Mouse (Mus musculus) urinary bladder, adult 2 months (tissue): ENCODE data around the gene Plrg1. TPM values are rescaled to one million over a fixed set of nuclear protein-coding genes. Genes with fewer than 3 reads are reported as not detected.

Experiments used
- DNase-seq: peaks from one replicate; pipeline ENCODE4 v3.0.0; 2022; ENCODE audit warnings: low spot score
- polyA plus RNA-seq: library from polyadenylated mRNA; depleted of rRNA; stranded (reverse); fragments of >200 nt; gene quantifications from 2 replicates; pipeline ENCODE4 v1.2.3, GENCODE M21; 2012; rRNA removed

Plrg1 gene
- 47.6 and 52.4 TPM in 2 replicates for polyA plus RNA-seq

DNA sequence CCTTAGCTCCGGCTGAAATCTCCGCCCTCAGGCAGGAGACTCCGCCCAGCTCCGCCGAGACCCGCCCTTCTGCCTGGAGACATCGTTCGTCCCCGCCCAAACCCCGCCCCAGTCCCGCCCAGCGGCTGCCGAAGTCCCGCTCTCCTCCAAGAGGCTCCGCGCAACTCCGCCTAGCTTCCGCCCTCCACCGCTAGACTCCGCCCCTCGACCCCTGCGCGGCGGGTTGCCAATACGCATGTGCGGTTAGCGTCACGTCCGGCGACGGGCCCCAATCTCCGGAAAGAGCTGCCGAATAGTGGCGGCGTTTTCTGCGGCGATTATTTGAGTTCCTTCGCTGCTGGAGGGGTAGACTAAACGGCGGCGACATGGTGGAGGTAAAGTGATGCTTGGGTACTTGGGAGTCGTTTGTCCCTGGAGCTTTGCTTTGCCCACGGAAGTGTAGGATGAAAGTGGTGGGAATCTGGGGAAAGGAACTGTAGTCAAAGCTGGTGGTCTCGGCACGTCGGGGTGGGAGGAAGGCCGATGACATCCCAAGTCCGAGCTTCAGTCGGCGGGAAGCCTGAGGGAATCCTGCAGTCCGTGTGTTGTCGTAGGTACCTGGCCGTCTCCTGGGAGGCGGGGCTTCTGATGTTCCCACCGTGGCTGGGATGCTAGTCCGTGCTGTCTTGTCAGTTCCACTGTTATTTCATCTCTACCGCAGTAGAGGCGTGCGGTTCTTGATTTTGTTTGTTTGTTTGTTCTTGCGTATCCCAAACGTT, at the start of gene Plrg1:
Gene Plrg1, plus strand, starts transcription at position 242 of the 758 bp plus-strand sequence.
- peak; percentile 96 for DNase-seq

DNA sequence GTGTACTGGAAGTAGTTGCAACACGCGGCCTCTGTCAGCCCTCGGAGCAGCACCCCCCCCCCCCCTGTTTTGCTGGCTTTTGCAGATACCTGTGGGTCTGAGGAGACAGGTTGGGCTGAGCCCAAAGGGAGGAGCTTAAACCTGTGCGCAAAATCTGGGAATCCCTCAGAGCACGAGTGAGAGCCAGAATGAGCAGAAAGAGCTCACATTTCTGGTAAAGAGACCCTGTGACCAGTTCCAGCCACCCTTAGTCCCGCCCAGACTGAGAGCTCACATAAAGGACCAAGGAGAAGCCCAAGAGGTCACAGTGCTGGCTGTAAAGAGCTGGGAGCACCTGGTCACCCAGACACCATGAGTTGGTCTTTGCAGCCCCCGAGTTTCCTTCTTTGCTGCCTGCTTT, 47.8 kb upstream of the Plrg1 start, which contains the start of gene Fgg:
Gene Fgg, plus strand, starts transcription at position 168 of the 400 bp plus-strand sequence.
- no peak for DNase-seq

DNA sequence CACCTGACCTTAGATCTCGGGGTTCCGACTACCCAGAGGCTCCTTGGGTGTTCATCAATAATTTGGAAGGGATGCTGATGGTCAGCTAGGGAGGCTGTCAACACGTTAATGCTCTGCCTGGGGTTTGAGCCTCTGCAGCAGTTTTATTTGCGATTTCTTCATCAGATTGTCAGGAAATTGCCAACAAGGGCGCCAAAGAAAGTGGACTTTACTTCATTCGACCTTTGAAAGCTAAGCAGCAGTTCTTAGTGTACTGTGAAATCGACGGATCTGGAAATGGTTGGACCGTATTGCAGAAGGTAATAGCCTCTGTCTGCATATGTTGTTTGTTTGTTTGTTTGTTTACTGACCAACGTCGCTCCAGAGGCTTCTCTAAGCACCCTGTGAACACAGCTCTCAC, 45.0 kb upstream of the Plrg1 start:
- no peak for DNase-seq

DNA sequence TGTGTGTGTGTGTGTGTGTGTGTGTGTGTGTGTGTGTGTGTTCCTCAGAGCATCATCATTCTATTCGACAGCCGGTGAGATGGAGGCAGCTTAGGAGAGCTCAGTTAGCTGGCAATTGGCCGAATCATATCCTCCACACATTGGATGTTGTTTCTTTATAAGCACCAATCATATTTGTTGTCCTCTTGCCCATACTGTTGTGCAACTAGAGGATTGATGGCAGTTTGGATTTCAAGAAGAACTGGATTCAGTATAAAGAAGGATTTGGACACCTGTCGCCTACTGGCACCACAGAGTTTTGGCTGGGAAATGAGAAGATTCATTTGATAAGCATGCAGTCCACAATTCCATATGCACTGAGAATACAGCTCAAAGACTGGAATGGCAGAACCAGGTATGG, 44.2 kb upstream of the Plrg1 start:
- no peak for DNase-seq

DNA sequence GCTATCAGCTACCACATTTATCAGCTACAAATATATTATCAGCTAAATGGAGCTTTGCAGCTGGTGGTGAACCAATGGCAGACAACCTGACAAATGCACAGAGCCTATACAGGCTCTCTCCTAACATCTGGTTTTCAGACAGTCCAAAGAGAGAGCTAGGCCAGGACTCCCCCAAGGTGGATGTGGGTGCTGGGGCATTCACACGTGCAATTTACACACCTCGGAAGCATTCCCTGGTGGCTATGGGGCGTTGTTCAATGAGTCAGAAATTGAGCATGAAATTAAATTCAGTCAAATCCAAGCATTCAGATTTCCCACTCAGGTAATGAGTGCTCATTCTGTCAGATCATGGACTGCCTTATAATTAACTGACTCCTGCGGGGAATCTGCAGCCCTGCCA, 43.8 kb upstream of the Plrg1 start:
- no peak for DNase-seq

DNA sequence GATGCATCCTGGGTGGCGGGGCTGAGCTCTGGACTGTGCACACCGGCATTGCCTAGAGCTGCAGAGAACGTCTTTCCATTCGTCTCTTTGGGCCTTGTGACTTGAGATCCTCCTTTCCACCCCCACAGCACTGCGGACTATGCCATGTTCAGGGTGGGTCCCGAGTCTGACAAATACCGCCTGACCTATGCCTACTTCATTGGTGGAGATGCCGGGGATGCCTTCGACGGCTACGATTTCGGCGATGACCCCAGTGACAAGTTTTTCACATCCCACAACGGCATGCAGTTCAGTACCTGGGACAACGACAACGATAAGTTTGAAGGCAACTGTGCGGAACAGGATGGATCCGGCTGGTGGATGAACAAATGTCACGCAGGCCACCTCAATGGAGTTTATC, 42.7 kb upstream of the Plrg1 start:
- DNase-seq = no peak

DNA sequence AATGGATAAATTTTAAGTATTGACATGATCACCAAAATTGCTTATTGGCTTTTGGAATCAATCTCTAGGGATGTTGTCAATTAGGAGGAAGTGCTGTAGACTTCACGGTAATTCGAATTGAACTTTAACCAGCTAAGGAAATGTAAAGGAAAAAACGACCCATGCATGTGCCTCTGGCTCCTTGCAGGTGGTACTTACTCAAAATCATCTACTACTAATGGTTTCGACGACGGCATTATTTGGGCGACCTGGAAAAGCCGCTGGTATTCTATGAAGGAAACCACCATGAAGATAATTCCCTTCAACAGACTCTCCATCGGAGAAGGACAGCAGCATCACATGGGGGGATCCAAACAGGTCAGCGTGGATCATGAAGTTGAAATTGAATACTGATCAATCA, 41.4 kb upstream of the Plrg1 start:
- no peak for DNase-seq

DNA sequence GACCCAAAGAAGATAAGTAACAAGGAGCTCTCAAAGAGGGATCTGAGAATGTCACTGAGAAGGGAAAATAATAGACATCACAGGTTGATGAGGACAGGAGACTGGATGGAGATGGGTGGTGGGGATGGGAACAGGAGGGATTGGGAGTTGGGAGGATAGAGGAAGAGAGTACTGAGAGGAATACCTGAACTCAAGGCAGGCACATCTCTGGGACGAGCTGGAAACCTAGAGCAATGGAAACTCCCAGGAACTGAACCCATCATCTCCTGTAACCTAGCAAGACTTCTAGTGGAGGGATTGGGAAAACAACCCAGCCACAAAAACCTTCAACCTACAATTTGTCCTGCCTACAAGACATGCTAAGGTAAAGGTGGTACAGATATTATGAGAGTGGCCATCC, 39.1 kb upstream of the Plrg1 start:
- DNase-seq = no peak

DNA sequence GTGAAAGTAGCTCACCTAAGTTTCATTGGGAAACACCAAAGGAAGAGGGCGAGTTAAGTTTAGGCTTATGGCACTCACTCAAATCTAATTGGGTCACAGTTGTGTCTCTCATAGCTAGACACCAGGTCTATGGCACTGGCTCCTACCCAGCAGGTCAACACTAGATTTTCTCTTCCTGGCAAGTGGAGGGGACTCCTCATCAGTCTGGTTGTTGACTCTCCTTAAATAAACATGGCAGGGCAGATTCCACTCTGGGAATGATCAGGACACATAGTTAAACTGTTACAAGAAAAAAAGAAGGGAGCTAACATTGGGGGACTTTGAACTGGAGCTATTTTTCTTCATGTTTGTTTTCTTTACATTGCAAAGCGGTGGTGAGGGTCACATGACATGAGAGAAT, 34.9 kb upstream of the Plrg1 start:
- no peak for DNase-seq

DNA sequence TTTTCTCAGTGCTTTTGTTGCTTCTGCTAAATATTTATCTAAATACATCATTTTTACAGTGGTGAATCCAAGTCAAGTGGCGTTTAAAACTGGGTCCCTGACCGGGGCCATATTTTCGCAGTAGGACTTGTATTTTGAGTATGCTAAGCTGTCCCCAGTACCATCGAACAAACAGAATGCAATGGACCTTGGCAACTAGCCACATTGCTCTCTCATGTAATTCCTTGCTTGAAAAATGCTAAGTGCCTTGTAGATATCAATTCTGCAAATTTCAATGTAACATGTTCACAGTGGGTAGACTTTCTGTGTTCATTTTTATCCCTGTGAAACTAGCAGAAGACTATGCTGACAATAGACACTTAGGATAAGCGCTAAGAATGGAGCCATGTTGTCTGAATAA, 34.1 kb upstream of the Plrg1 start:
- DNase-seq = no peak

DNA sequence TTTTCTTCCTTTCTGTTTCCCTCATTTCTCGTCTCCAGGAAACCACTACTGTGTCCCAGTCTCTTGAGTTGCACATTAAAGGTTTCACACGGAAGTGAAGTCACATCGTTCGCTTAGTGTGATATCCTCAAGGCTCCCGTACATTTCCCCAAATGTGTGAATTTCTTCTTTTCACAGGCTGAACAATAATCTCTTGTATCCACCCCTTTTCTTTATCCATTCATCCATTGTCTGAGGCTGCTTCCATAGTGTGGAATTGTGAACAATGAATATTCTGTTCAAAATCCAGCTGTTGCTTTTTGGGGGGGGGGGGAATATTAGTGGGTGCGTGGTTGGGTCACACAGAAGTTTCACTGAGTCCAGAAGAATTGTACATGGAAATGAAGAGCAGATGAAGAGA, 30.3 kb upstream of the Plrg1 start:
- DNase-seq = no peak

DNA sequence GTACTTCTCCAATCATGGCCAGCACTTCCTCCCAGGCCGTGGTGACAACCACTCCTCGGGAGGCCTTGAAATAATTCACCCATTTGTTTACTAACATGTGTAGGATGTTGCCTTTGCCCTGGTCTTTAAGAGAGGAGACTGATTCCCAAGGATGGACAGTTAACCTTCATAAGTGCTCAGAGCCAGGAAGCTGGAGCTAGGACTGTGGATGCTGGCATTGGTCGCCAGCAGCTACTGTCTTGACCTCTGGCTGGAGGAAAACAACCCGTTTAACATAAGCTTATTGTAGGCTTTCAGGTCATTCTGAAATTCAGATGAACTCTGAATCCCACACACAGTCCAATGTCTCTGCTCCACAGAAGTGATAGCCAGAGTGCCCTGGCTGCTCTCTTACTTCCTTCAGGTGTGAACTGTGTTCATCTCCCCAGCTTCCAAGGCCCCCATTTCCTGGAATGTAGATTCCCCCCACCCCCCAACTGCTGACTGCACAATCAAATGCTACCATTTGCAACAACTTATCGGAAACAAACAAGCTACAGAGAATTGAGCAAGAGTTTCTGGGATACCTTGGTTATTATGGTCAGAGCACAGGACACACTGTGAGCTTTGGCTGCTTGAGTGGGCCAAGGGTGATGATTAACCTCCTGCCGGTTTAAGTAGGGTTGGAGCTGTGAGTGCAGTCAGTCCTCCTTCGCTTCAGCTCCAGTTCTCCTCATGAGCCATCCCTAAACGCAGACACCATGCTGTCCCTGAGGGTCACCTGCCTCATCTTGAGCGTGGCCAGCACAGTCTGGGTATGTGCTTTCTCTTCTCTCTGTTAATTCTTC, 29.6 kb upstream of the Plrg1 start, which contains the start of gene Fga:
Gene Fga, plus strand, starts transcription at position 602 of the 827 bp plus-strand sequence.
- DNase-seq = no peak

DNA sequence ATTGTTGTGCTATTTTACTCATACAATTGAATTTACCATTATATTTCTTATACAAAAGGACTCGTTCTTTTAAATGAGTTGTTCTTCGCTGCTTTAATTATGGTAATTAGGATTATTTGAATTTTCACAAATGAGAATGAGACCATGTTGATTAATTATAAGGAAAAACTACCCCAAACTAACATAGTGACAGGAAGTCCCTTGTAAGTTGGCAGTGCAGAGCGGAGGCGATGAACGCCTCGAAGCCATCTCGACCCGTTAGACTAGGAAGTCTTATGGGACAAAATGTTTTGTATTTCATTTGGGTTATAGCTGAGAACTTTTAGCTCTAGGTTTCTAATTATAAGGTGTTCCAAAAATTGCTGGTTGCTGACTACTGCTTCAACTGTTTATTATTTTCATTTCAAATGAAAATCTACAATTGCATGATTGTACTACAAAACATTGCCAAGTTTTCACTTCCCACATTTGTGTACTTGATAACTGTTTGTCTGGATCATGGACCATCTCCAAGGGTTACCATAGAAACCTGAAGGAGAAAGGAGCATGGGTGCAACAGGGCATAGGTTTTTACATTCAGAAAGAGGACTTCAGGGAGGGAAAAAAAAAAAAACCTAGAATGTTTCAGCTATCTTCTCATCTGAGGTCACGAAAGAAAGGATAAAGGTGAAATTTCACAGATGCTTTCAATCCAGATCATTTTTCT, 27.6 kb upstream of the Plrg1 start:
- no peak for DNase-seq

DNA sequence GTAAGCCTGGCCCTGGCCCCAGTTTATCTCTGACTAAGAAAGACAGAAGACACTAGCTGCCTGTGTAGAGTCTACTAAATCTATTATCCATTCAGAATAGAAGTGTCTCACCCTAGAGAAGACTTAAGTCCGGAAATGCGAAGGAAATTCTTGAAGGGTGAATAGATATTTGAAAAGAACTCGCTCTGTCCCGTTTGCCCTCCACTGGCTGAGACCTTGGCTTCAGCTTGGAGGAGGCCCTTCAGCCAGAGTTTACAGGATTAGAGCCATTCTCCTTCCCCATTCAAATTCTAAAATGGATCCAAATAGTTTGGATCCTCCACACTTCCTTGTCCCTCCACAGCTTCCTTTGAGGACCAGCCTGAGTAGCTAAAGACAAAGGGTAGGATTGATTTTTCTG, 25.0 kb upstream of the Plrg1 start:
- DNase-seq = no peak

DNA sequence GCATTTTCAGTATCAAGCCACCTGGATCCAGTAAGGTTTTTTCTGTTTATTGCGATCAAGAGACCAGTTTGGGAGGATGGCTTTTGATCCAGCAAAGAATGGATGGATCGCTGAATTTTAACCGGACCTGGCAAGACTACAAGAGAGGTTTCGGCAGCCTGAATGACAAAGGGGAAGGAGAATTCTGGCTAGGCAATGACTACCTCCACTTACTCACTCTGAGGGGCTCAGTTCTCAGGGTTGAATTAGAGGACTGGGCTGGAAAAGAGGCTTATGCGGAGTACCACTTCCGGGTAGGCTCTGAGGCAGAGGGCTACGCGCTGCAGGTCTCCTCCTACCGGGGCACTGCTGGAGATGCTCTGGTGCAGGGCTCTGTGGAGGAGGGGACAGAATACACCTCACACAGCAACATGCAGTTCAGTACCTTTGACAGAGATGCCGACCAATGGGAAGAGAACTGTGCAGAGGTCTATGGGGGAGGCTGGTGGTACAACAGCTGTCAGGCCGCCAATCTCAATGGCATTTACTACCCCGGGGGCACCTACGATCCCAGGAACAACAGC, 22.5 kb upstream of the Plrg1 start:
- DNase-seq = no peak

DNA sequence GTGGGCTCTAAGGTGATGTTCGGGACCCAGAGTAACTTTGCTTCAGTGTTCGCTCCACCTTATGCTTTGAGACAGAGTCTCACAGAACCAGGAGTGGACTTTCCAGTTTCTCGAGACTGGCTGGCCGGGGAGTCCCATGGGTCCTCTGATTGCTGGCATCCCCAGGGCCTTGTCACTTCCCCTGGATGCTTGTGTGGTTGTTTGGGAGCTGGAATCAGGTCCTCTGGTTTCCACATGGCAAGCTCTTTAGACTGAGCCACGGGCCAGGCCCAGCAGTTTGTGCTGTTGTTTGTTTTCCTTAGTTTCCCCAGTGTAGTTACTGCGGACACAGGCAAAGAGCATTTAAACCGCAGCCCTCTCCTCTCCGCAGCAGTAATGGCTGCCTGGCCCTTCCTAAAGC, 21.5 kb upstream of the Plrg1 start:
- DNase-seq = no peak

DNA sequence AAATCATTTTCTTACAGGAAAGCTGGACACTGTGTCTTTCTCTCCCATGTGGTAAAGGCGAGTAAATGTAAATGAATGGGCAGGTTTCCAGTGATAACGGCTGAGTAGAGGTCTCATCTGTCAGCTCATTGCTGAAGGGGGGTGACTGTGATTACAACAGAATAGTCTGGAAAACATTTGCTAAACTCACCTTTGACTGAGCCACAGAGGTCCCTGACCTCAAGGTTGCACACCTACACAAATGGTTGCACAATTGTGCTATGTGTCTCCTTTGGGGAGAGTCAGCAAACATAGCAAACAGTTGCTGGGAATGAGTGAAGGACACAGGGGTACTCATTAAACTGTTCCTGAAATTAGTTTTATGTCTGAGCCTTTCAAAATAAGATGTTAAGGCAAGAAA, 16.5 kb upstream of the Plrg1 start:
- DNase-seq = no peak

DNA sequence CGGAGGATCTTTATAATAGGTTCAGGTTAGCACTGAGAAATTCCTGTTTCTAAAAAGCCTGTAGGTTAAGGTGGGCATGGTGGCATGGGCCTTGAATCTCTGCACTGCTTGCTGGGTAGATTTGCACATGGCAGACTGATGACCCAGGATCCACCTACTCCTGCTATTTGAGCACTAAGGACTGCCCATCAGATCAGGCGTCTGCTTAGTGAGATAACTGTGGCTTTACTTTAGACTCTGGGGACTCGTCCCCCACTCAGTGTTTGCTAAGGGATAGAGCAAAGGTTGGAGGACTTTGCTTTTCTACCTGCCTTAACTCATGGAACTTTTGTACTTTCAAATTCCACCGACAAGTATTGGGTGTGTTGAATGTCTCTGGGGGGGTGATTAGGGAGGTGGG, 15.7 kb upstream of the Plrg1 start:
- DNase-seq = no peak

DNA sequence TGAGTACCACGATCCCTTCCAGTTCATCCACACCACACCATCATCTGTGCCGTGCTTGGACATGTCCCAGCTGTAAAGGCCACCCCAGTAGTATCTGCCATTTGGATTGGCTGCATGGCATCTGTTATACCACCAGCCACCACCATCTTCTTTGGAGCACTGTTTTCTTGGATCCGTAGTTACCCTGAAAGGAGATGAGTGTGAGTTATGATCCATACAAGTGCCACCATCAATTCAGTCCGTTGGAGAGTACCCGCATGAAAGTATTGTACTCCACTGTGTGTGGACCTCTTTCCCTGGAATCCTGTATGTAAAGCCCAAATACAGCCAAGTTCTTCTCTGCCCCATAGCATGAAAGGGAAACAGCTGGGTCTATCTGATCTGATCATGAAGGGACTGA, 12.9 kb upstream of the Plrg1 start:
- DNase-seq = no peak

DNA sequence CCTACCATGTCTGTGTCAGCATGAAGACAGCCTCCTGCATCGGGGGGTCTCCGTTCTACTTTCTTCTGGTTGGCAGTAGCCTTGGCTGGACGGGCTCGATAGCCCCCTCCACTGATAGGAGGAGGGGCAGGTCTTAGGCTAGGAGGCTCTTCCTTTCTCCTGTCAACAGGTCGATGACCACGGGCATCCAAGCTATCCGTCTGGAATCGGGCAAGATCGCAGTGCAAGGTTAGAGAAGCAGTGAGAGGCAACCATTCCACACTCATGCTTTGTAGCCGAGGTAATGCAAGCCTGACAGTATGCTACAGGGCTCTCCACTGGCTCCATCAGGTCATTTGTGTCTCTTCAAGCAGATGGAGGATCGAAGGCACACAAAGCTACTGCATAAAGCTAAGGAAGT, 8.7 kb upstream of the Plrg1 start:
- no peak for DNase-seq

DNA sequence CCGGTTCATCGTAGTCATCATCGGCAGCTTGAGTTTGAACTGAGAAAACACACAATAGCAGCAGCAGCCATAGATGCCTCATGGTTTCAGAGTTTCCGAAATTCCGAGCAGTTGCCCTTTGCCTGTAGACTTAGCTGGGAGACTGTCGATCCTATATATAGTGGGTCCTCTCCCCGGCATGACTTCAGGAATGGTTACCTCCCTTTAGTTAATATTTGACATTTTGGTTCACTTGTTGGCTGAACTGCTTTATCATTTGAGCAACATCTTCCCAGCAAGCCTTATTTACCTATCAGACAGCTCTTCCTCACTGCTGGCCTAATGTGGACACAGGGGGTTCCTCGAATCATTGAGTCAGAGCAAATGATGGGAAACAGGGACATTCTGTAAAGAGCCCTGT, 5.6 kb upstream of the Plrg1 start, which contains the start of gene Fgb:
Gene Fgb, minus strand, starts transcription at position 184 of the 400 bp plus-strand sequence.
- no peak for DNase-seq

DNA sequence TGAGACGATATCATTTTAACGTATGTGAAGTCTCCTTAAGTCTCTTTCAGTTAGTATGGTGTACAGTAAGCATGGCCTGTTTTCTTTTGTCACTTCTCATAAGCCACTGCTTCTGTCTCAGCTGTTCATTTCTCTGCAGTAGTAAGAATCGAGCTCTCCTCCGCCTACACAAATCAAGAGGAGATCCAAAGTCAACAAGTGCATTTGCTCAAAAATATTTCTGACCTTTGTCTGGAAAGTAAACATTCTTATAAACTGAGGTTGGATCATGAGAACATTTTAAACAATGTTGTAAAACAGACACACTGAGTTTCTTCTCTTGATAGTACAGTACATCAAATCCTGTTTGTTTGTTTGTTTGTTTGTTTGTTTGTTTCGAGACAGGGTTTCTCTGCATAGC, 4.7 kb upstream of the Plrg1 start:
- no peak for DNase-seq
